Mouse (Mus musculus): ENCODE measurements at regions not wholly inside any gene's neighbourhood (a gene's known extent, or its start where the extent isn't known, plus 50 kb on each side); places are given as distances from the start of the nearest gene placed in this dataset.

- Histone ChIP-seq H3K9me3 (no peaks in the 10 kb centered on the region), H3K4me2 (no peak overlapping the region), H3K27ac (no peak overlapping the region), H3K27me3 (no peaks in the 10 kb centered on the region; the same call in 1 of the 2 replicates), H3K9ac (no peak overlapping the region), H3K4me3 (replicated peaks) (no peak overlapping the region), H3K36me3 (replicated peaks) (no peaks in the 10 kb centered on the region), H3K4me1 (no peaks in the 10 kb centered on the region)
- 74% methylated on average over 3 of the region's 3 CpGs for WGBS
- no peak for ATAC-seq (ENCODE audit: low FRiP score)
Measured at GRCm38 (mm10) chr8:26437571-26437970, 318.2 kb downstream of the Gm45692 start.

DNA sequence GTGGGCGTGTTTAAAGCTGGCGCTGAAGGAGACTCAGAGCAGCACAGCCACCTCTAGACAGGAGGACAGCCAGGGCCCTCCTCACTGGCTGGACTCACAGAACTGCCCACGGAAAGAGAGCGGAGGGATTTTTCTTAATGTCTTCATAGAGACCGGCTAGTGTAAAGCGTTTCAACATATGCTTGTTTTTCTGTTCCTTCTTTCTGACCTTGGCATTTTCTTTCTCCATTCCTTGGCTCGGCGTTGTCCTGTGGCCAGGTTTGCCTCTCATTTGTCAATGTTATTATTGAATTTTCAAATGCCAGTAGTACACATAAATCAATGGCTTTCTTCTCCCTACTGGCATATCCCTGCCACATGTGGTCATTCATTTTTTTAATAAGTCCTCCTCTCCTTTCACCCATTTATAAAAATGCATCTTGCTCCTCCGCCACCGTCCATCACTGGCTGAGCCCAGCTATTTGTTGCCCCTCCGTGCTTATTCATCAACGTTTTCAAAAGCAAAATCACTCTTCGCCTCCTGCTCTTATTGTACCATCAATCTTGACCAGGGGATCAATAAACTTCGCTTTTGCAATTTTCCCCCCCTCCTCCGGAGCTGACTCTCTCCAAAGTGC lies 319.0 kb downstream of the Gm45692 start:
- Histone ChIP-seq H3K4me3 (replicated peaks) (no peak overlapping the region), H3K4me1 (no peaks in the 10 kb centered on the region), H3K9ac (no peak overlapping the region), H3K27ac (no peak overlapping the region), H3K4me2 (peak overlapping the region; percentile 34; the same call in 1 of the 2 replicates), H3K36me3 (replicated peaks) (no peaks in the 10 kb centered on the region), H3K27me3 (no peaks in the 10 kb centered on the region; the same call in 1 of the 2 replicates), H3K9me3 (no peaks in the 10 kb centered on the region)
- 75% methylated on average over 15 of the region's 15 CpGs for WGBS
- ATAC-seq (ENCODE audit: low FRiP score) = no peak

- no peak overlapping the region for H3K4me3 ChIP-seq (replicated peaks)
- 61% methylated on average over 16 of the region's 16 CpGs for WGBS
- H3K36me3 ChIP-seq (replicated peaks) = no peaks in the 10 kb centered on the region
- no peaks in the 10 kb centered on the region for H3K9me3 ChIP-seq
- H3K9ac ChIP-seq = no peak overlapping the region
- no peak for ATAC-seq (ENCODE audit: low FRiP score)
- H3K4me2 ChIP-seq = peak overlapping the region; percentile 34; the same call in 1 of the 2 replicates
- no peaks in the 10 kb centered on the region for H3K4me1 ChIP-seq
- H3K27me3 ChIP-seq = no peaks in the 10 kb centered on the region; the same call in 1 of the 2 replicates
- H3K27ac ChIP-seq = no peak overlapping the region
Measured at GRCm38 (mm10) chr8:26438877-26439276, 319.5 kb downstream of the Gm45692 start.

- H3K4me1 ChIP-seq = no peaks in the 10 kb centered on the region
- WGBS = 81% methylated on average over 12 of the region's 12 CpGs
- H3K9me3 ChIP-seq = no peaks in the 10 kb centered on the region
- no peaks in the 10 kb centered on the region for H3K36me3 ChIP-seq (replicated peaks)
- H3K4me3 ChIP-seq (replicated peaks) = no peak overlapping the region
- H3K9ac ChIP-seq = no peak overlapping the region
- no peak overlapping the region for H3K4me2 ChIP-seq
- H3K27me3 ChIP-seq = no peaks in the 10 kb centered on the region
- no peak overlapping the region for H3K27ac ChIP-seq
- no peak for ATAC-seq (ENCODE audit: low FRiP score)
Measured at GRCm38 (mm10) chr8:26441268-26442030, 322.1 kb downstream of the Gm45692 start.

GRCm38 (mm10) chr8:26443041-26443440 lies 323.7 kb downstream of the Gm45692 start:
- Histone ChIP-seq H3K4me1 (no peaks in the 10 kb centered on the region), H3K4me3 (replicated peaks) (no peak overlapping the region), H3K4me2 (no peak overlapping the region), H3K9me3 (no peaks in the 10 kb centered on the region), H3K27ac (no peak overlapping the region), H3K36me3 (replicated peaks) (no peaks in the 10 kb centered on the region), H3K27me3 (no peaks in the 10 kb centered on the region), H3K9ac (no peak overlapping the region)
- no peak for ATAC-seq (ENCODE audit: low FRiP score)
- 39% methylated on average over 4 of the region's 4 CpGs for WGBS

GRCm38 (mm10) chr8:26443735-26444134 lies 324.4 kb downstream of the Gm45692 start:
- Histone ChIP-seq H3K9ac (no peak overlapping the region), H3K9me3 (no peaks in the 10 kb centered on the region), H3K36me3 (replicated peaks) (no peaks in the 10 kb centered on the region), H3K4me2 (no peak overlapping the region), H3K4me3 (replicated peaks) (no peak overlapping the region), H3K4me1 (no peaks in the 10 kb centered on the region), H3K27me3 (no peaks in the 10 kb centered on the region), H3K27ac (no peak overlapping the region)
- no peak for ATAC-seq (ENCODE audit: low FRiP score)
- WGBS = 93% methylated on average over 11 of the region's 11 CpGs

DNA sequence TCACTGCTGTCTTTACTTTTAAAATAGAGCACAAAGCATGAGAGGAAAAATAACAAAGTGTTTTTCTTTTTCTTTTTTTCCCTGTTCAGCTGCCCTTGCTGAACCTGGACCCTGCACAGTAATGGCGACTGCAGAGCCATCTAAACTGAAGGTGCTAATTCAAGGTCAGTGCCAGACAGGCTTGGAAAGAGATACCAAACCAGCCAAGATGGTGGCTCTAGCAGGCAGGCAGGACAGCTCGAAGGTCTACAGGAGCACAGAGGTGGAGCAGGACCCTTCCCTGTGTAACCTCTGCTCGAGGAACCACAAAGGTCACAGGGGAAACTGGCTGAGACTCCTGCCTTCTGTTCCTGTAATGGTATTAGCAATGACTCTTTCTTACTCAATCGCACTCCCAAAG lies 326.7 kb downstream of the Gm45692 start:
- Histone ChIP-seq H3K27ac (no peak overlapping the region), H3K36me3 (replicated peaks) (no peaks in the 10 kb centered on the region), H3K9me3 (no peaks in the 10 kb centered on the region), H3K4me3 (replicated peaks) (no peak overlapping the region), H3K4me2 (no peak overlapping the region), H3K4me1 (no peaks in the 10 kb centered on the region; the same call in 1 of the 2 replicates), H3K9ac (no peak overlapping the region), H3K27me3 (no peaks in the 10 kb centered on the region)
- ATAC-seq (ENCODE audit: low FRiP score) = no peak
- WGBS = 82% methylated on average over 4 of the region's 4 CpGs

DNA sequence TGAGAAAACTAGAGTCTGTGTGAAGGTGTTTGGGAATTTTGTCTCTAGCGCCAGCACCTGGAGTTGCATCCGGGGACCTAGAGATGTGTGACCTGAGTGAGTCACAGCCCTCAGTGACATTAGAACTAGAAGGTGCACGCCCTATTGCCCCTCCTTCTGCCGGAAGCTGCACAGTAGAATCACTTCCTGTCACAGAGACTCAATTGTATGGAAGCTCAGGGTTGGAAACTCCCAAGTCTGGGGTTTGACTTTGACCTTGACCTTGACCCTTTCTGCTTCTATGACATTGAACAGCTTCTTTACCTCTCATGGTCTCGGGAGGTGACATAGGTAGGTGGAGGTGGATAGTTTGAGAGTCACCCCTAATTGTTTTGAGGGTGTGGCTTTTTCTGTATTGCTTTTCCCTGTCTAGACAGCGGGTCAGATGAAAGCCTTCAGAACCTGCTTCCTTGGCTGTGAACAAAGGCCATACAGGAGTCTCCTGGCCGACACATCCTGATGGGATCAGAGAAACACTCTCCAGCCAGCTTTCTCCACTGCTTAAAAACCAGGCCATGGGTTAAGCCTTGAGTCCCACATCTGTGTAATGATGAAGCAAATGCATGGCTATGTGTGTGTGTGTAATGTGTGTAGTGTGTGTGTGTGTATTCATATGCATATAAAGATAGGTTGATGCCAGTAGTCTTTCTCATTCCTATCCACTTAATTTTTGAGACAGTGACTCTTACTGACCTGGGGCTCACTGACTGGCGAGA lies 328.7 kb downstream of the Gm45692 start:
- Histone ChIP-seq H3K36me3 (replicated peaks) (no peaks in the 10 kb centered on the region), H3K27me3 (no peaks in the 10 kb centered on the region), H3K4me2 (no peak overlapping the region), H3K9me3 (no peaks in the 10 kb centered on the region), H3K27ac (no peak overlapping the region), H3K4me3 (replicated peaks) (no peak overlapping the region), H3K9ac (no peak overlapping the region), H3K4me1 (peaks cover 2% of the 10 kb centered on the region; the same call in 1 of the 2 replicates)
- 90% methylated on average over 8 of the region's 8 CpGs for WGBS
- ATAC-seq (ENCODE audit: low FRiP score) = no peak

- H3K27ac ChIP-seq = no peak overlapping the region
- H3K27me3 ChIP-seq = no peaks in the 10 kb centered on the region
- H3K9ac ChIP-seq = no peak overlapping the region
- no peak overlapping the region for H3K4me2 ChIP-seq
- H3K4me3 ChIP-seq (replicated peaks) = no peak overlapping the region
- H3K36me3 ChIP-seq (replicated peaks) = no peaks in the 10 kb centered on the region
- 93% methylated on average over 7 of the region's 7 CpGs for WGBS
- no peak for ATAC-seq (ENCODE audit: low FRiP score)
- H3K4me1 ChIP-seq = peaks cover 2% of the 10 kb centered on the region; the same call in 1 of the 2 replicates
- H3K9me3 ChIP-seq = no peaks in the 10 kb centered on the region
Measured at GRCm38 (mm10) chr8:26449291-26449690, 330.0 kb downstream of the Gm45692 start.

DNA sequence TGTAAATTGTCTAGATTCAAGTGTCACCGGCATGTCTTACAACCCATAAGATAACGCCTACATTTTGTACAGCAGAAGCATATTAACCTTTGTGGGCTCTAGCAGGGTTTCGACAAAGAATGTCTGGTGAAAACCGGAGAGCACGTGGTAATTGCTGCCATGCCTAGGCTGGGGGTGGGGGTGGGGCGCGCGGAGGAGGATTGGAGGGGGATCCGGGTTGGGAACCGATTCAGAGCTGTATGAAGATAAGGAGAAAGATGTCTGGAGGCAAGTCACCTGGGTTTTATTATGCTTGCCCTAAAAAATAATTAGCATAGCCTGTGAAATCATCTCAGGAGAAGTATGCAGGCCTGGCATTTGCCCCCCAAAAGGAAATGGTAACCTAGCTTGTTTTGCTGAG lies 331.2 kb downstream of the Gm45692 start:
- no peak overlapping the region for H3K4me3 ChIP-seq (replicated peaks)
- H3K36me3 ChIP-seq (replicated peaks) = no peaks in the 10 kb centered on the region
- H3K9me3 ChIP-seq = no peaks in the 10 kb centered on the region
- no peaks in the 10 kb centered on the region; the same call in 1 of the 2 replicates for H3K27me3 ChIP-seq
- H3K9ac ChIP-seq = no peak overlapping the region
- H3K27ac ChIP-seq = no peak overlapping the region
- no peak overlapping the region for H3K4me2 ChIP-seq
- H3K4me1 ChIP-seq = peaks cover 2% of the 10 kb centered on the region; the same call in 1 of the 2 replicates
- no peak for ATAC-seq (ENCODE audit: low FRiP score)
- WGBS = 73% methylated on average over 10 of the region's 10 CpGs

- Histone ChIP-seq H3K36me3 (replicated peaks) (no peaks in the 10 kb centered on the region), H3K9ac (no peak overlapping the region), H3K4me3 (replicated peaks) (no peak overlapping the region), H3K9me3 (no peaks in the 10 kb centered on the region), H3K27ac (no peak overlapping the region), H3K4me1 (peaks cover 2% of the 10 kb centered on the region; the same call in 1 of the 2 replicates), H3K27me3 (no peaks in the 10 kb centered on the region; the same call in 1 of the 2 replicates), H3K4me2 (no peak overlapping the region)
- WGBS = 67% methylated on average over 5 of the region's 5 CpGs
- ATAC-seq (ENCODE audit: low FRiP score) = no peak
Measured at GRCm38 (mm10) chr8:26452976-26453573, 333.7 kb downstream of the Gm45692 start.

- Histone ChIP-seq H3K4me2 (no peak overlapping the region), H3K27ac (no peak overlapping the region), H3K27me3 (peaks cover 73% of the 10 kb centered on the region), H3K36me3 (replicated peaks) (no peaks in the 10 kb centered on the region), H3K9ac (no peak overlapping the region), H3K4me3 (replicated peaks) (no peak overlapping the region), H3K9me3 (no peaks in the 10 kb centered on the region), H3K4me1 (peaks cover 6% of the 10 kb centered on the region; the same call in 1 of the 2 replicates)
- WGBS = 83% methylated on average over 2 of the region's 2 CpGs
- no peak for ATAC-seq (ENCODE audit: low FRiP score)
Measured at GRCm38 (mm10) chr8:26465346-26465745, 346.0 kb downstream of the Gm45692 start.

Data from forebrain, embryonic 12.5 days (tissue).